Mouse (Mus musculus): Measurements from ENCODE around the gene Nup98.

Nup98 gene

GRCm38 (mm10) chr7:102116579-102117331 lies 93.2 kb downstream of the Nup98 start, which contains the start of gene Chrna10:
Chrna10 (minus strand) TSS chr7:102116828.
- no peak for DNase-seq

GRCm38 (mm10) chr7:102113151-102113729 lies 96.7 kb downstream of the Nup98 start:
- DNase-seq: no peak

DNA sequence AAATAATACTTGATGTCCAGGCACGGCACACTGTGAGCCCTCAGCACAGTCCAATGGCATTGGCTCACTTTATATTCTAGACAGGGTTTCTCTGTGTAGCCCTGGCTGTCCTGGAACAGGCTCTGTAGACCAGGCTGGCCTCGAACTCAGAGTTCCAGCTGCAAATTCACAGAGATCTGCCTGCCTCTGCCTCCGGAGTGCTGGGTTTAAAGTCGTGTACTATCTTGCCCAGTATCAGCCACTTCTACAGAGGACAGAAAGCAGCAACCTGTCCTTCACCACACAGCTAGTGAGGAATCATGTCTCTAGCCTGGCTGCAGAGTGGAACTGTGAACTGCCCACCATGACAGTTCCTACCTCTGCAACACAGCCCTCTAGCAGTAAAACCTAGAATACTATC lies 100.2 kb downstream of the Nup98 start:
- no peak for DNase-seq

- no peak for DNase-seq
These were observed 100.8 kb downstream of the Nup98 start, which contains the start of gene Art5 for GRCm38 (mm10) chr7:102109171-102109570. Art5 (minus strand) TSS chr7:102109489.

DNA sequence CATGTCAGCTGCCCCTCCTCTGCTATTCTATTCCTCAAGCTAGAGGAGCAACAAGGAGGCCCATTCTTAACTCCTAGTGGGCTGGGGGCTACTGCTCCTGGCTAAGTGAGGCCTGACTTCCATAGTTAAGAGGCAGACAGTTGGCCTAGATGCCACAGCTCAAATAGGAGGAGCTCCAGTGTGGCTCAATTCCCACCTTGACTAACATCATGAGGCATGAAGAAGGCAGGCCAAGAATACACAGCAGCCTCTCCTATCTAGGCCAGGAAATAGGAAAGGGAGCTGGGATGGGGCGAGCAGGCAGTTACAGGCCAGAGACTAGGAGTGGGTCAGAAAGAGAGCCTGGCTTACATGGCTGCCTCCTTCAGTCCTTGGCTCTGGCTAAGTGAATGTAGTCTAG lies 101.8 kb downstream of the Nup98 start:
- peak; percentile 22 for DNase-seq

DNA sequence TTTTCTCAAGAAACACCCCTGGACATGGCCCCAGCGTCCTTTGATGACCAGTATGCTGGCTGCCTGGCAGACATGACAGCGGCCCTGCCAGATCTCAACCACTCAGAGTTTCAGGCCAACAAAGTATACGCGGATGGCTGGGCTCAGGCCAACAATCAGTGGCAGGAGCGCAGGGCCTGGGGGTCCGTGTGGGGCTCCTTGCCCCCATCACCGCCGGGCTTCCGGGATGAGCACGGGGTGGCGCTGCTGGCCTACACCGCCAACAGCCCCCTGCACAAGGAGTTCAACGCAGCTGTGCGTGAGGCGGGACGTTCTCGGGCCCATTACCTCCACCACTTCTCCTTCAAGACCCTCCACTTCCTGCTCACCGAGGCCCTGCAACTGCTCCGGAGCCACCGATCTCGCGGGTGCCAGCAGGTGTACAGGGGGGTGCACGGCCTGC lies 103.3 kb downstream of the Nup98 start:
- peak; percentile 38 for DNase-seq

- no peak for DNase-seq
These were observed 105.8 kb downstream of the Nup98 start for GRCm38 (mm10) chr7:102104126-102104525.

DNA sequence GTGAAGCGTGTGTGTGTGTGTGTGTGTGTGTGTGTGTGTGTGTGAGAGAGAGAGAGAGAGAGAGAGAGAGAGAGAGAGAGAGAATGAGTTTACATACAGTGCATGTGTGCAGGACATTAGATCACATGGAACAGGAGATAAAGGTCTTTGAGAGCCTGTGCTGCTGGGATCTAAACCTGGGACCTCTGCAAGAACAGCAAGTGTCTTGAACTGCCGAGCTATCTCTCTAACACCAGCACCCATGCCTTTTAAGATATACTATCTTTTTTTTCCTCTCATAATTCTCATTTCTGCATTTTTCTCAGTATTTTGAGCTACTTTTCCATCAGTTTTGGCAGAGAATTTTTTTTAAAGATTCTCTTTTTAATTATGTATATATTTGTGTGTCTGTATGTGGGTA lies 106.4 kb downstream of the Nup98 start:
- DNase-seq: no peak

GRCm38 (mm10) chr7:102102696-102103095 lies 107.3 kb downstream of the Nup98 start:
- no peak for DNase-seq

DNA sequence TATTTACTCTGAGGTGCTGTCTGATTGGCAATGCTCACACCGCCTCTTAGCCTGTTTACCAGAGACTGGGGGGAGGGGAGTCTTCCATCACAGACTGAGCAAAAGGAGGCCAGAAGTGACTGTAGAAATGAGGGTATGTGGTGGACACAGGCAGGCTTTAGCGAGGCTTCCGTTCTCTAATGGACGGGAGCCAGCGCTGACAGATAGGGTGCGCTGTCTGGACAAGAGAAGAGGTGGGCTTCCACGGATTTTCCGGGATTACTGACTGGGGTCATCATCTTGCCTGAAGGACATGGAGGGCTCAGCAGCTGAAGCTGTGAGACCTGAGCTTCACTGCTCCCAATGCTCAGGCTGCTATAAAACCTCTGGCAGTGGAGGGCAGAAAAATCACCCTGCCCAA lies 107.7 kb downstream of the Nup98 start:
- DNase-seq: peak; percentile 57

GRCm38 (mm10) chr7:102101487-102101886 lies 108.5 kb downstream of the Nup98 start, which contains the start of gene Art1:
Art1 (plus strand) TSS chr7:102101743.
- DNase-seq: no peak

DNA sequence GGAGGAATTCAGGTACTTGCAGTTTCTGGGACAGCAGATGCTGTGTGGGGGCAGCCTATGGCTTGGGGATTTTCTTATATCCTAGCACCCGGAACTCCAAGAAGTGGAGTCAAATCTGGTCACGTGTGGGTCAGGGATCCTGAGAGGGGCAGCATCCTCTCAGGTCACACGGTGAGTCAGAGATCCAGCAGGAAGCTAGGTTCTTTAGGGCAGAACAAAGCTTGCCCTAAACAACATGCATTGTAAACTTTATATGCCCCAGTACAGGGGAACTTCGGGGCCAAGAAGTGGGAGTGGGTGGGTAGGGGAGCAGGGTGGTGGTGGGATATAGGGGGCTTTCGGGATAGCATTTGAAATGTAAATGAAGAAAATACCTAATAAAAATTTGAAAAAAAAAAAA lies 109.1 kb downstream of the Nup98 start:
- no peak for DNase-seq

DNA sequence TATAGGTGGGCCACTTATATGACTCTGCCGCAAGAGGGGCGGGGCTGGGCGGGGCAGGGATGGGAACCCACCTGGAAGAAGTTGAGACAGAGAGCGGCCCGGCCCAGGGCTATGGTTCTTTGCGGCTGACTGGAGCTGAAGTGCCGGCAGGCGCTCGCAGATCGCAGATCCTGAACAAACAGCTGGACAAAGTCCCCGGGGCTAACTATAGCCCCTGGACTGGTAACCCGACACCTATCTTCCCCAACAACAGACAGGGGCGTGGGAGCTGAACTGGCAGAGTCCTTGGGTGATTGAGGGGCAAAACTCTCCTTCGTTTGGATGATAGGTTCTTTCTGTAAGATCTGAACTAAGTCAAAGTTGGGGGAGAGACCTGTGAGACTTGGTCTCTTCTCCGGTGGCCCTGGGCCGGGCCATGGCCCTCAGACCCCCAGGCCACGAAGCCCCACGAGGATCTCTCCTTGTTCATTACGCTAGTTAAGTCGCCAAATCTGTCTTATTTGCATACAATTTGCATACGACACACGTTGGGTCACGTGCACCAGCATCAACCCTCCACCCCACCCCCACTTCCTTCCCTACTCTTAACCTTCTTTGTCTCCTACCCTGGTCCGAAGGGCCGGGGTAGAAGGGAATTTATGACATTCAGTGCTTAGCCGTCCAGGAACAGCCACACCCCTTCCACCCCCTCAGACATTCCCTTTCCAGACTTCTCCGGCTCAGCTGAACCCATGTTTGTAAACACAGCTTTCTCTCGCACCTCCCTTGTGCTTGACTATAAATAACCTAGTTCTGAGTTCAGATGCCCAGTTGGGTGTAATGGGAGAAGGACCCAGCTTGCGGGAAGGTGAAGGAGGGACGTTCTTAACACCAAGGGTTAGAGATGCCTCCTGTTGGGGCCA lies 110.0 kb downstream of the Nup98 start:
- peak; percentile 56 for DNase-seq

- DNase-seq: no peak
These were observed 122.6 kb downstream of the Nup98 start for GRCm38 (mm10) chr7:102087336-102087735.

DNA sequence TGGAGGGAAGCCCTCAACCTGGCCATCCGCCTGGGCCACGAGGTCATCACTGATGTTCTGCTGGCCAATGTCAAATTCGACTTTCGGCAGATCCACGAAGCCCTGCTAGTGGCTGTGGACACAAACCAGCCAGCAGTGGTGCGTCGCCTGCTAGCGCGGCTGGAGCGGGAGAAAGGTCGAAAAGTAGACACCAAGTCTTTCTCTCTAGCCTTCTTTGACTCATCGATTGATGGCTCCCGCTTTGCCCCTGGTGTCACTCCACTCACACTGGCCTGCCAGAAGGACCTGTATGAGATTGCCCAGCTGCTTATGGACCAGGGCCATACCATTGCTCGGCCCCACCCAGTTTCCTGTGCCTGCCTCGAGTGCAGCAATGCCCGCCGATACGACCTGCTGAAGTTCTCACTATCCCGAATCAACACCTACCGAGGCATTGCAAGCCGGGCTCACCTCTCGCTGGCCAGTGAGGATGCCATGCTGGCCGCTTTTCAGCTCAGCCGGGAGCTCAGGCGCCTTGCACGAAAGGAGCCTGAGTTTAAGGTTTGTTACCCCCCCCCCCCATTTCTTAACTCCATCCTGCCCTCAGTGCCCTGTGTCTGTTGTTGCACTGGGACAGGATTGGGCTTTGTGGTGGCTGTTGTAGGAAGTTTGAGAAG lies 125.8 kb downstream of the Nup98 start:
- no peak for DNase-seq

GRCm38 (mm10) chr7:102082816-102083215 lies 127.2 kb downstream of the Nup98 start, which contains the start of gene Trpc2:
Trpc2 (plus strand) TSS chr7:102083116.
- no peak for DNase-seq

GRCm38 (mm10) chr7:102081784-102082183 lies 128.2 kb downstream of the Nup98 start:
- no peak for DNase-seq

GRCm38 (mm10) chr7:102080311-102080710 lies 129.7 kb downstream of the Nup98 start:
- no peak for DNase-seq

DNA sequence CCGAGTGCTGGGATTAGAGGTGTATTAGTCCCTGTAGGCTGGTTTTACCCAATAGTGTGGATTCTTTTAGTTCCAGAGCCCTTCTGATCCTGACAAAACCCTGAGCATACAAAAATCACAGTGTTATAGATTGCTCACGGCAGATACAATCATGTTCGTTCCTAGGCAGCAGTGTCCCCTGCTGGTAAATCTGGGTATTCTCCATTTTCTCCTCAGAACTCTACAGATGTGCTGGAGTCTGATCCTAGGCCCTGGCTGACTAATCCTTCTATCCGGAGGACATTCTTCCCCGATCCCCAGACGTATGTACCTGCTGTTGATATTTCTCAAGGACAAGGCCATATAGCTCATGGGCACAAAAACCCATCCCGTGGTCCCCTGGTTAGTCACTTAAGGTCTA lies 131.5 kb downstream of the Nup98 start:
- peak; percentile 55 for DNase-seq

DNA sequence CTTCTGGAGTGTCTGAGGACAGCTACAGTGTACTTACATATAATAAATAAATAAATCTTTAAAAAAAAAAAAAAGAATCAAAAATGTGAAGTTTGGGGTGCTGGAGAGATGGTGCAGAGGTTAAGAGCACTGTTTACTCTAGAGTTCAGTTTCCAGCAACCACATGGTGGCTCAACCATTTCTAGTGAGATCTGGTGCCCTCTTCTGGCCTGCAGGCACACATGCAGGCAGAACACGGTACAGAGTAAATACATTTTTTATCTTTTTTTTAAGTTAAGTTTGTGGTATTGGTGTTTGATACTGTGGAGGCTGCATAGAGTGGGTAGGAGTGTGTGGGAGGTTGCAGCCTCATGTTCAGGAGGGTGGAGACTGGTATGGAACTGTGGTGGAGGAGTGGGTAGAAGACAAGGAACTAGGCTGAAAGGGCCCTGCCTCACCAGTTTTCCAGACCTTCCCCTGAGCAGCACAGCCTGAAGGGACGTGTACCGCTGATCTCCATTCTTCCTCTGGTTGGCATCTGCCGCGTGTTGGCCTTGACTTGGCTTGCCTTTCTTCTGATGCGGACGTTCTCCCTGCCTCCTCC lies 133.2 kb downstream of the Nup98 start:
- peak; percentile 28 for DNase-seq

All from retina, postnatal 1 day (tissue).